Comparison of ENCODE assay signal across 14 mouse cellular contexts in the genomic region with DNA sequence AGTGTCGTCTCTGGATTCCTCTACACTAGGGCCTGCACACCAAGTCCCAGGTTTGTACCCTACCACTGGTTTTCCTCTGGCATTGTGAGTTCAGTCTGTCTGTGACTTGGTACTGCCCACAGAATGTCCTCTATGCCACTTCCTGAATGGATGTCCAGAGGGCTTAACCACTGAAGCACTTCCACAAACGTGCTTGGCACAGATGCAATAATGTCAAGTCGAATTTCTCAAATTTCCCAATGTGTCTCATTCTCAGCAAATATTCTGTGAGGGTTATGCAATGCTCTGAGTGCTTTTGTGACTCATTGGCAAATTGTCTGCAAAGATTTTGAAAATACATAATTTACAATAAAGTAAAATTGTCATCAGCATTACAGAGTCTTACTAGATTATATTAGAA.
DNase-seq lines count a peak whose midpoint lies in the region; ATAC-seq and TF ChIP-seq lines count a peak whose summit lies in the region.
"Had no signal": no experiment of that assay in that cellular context is flagged by ENCODE, and none has a peak within 500 bp of the region (broad histone marks: within the 10 kb centered on the region; RNA-seq: fewer than 3 reads in every experiment).

No protein-coding gene starts in this region.

- no peak overlapping the region for H3K4me3 ChIP-seq in lung, embryonic 14.5 days (ENCODE audit: low read depth, low read length)
- H3K4me3 ChIP-seq: forebrain, embryonic 15.5 days; intestine, embryonic 15.5 days; megakaryocyte, embryonic 14.5 days had no signal

- no peak overlapping the region for H3K4me2 ChIP-seq in lung, embryonic 14.5 days
- H3K4me2 ChIP-seq: forebrain, embryonic 15.5 days; intestine, embryonic 15.5 days had no signal

- H3K9me3 ChIP-seq in lung, embryonic 14.5 days (ENCODE audit: low read depth, low read length) = no peaks in the 10 kb centered on the region
- H3K9me3 ChIP-seq: forebrain, embryonic 15.5 days; intestine, embryonic 15.5 days had no signal

- no peak overlapping the region for H3K9ac ChIP-seq in lung, embryonic 14.5 days
- H3K9ac ChIP-seq: forebrain, embryonic 15.5 days; intestine, embryonic 15.5 days had no signal

- no peak for TF ChIP-seq CTCF in lung, embryonic 14.5 days (IDR thresholded peaks at IDR 0.05; ENCODE audit: low read depth)

- no peaks in the 10 kb centered on the region for H3K36me3 ChIP-seq in lung, embryonic 14.5 days (ENCODE audit: insufficient read depth)
- H3K36me3 ChIP-seq: forebrain, embryonic 15.5 days; intestine, embryonic 15.5 days had no signal

- no peak overlapping the region for H3K27ac ChIP-seq in lung, embryonic 14.5 days (ENCODE audit: low read depth)
- H3K27ac ChIP-seq: forebrain, embryonic 15.5 days; intestine, embryonic 15.5 days; stomach, postnatal 0 days had no signal

- ATAC-seq in lung, embryonic 14.5 days (ENCODE audit: insufficient read depth) = no peak
- peak; percentile 94 for ATAC-seq in neutrophil, adult 5-6 weeks (ENCODE audit: extremely low read depth, insufficient number of reproducible peaks, low FRiP score, poor library complexity, severe bottlenecking)
- ATAC-seq: forebrain, embryonic 15.5 days; intestine, embryonic 15.5 days had no signal

- WGBS in lung, embryonic 14.5 days = 49% methylated on average over 3 of the region's 3 CpGs

- peak; percentile 54 for DNase-seq in adrenal gland, adult 2 months
- DNase-seq in adrenal gland, postnatal 25 days = no peak
- peak; percentile 15 for DNase-seq in kidney, adult 9 months
- no peak for DNase-seq in kidney, postnatal 25 days
- DNase-seq in lung, embryonic 14.5 days = peak; percentile 39
- no peak for DNase-seq in right cerebral cortex, adult 18-20 months
- DNase-seq in embryo, embryonic 10 days (ENCODE audit: low spot score) = no peak
- DNase-seq: cerebellum, adult 8-10 months; right cerebral cortex, postnatal 14 days had no signal

- no peaks in the 10 kb centered on the region for H3K27me3 ChIP-seq in lung, embryonic 14.5 days (ENCODE audit: insufficient read depth, low read length)
- H3K27me3 ChIP-seq: forebrain, embryonic 15.5 days; intestine, embryonic 15.5 days; megakaryocyte, embryonic 14.5 days had no signal

- H3K4me1 ChIP-seq in lung, embryonic 14.5 days (ENCODE audit: insufficient read depth) = no peaks in the 10 kb centered on the region
- H3K4me1 ChIP-seq: forebrain, embryonic 15.5 days; intestine, embryonic 15.5 days; megakaryocyte, embryonic 14.5 days had no signal

Comparison
In these comparisons a context has a peak if more than half of its experiments do, and no peak if none do; other contexts are left out.
1. DNase-seq: peak in adrenal gland, adult 2 months (single experiment), kidney, adult 9 months (single experiment) and lung, embryonic 14.5 days (single experiment); none in adrenal gland, postnatal 25 days (single experiment), kidney, postnatal 25 days (0 of 2), right cerebral cortex, adult 18-20 months (single experiment) and embryo, embryonic 10 days (single experiment).